Mouse (Mus musculus) MEL (cell line): ENCODE data around the gene Galns. TPM values are rescaled to one million over a fixed set of nuclear protein-coding genes. Genes with fewer than 3 reads are reported as not detected.

Source experiments
- DNase-seq: peaks from one replicate; pipeline ENCODE4 v3.0.0; 2011; ENCODE audit warnings: low read depth, low spot score
- H3K27ac ChIP-seq: 2 replicates; pipeline ENCODE4 v1.5.1; 2012; ENCODE audit warnings: low read depth, mild to moderate bottlenecking, control low read depth, low read length, moderate library complexity; ENCODE audit not compliant: control insufficient read depth
- H3K27me3 ChIP-seq, 2 experiments: fragments of 150-350 bp in 1 of 2; sonication (generic) in 1 of 2; 2 replicates each; pipeline ENCODE4 v1.6.1; 2012; ENCODE audit warnings: low read length in 2 of 2, mild to moderate bottlenecking in 2 of 2, improper control_type of control experiment in 1 of 2, moderate library complexity in 1 of 2; ENCODE audit not compliant: insufficient read depth in 2 of 2, control insufficient read depth in 1 of 2
- H3K36me3 ChIP-seq, 2 experiments: 2 replicates each; pipeline ENCODE4 v1.6.1; 2012 to 2014; ENCODE audit warnings: low read length in 2 of 2, improper control_type of control experiment in 1 of 2, inconsistent platforms in 1 of 2, mild to moderate bottlenecking in 1 of 2; ENCODE audit not compliant: insufficient read depth in 2 of 2, control insufficient read depth in 1 of 2
- H3K4me1 ChIP-seq, 2 experiments: fragments of 150-350 bp in 1 of 2; sonication (generic) in 1 of 2; 2 replicates each; pipeline ENCODE4 v1.6.1; 2012; ENCODE audit warnings: low read length in 2 of 2, improper control_type of control experiment in 1 of 2, mild to moderate bottlenecking in 1 of 2; ENCODE audit not compliant: insufficient read depth in 2 of 2, control insufficient read depth in 1 of 2
- H3K4me3 ChIP-seq, 2 experiments: fragments of 150-350 bp in 1 of 2; sonication (generic) in 1 of 2; 2 replicates each; pipeline ENCODE4 v1.5.1; 2012; ENCODE audit warnings: low read depth in 2 of 2, low read length in 2 of 2, mild to moderate bottlenecking in 2 of 2, moderate library complexity in 2 of 2, control low read depth in 1 of 2, improper control_type of control experiment in 1 of 2; ENCODE audit not compliant: control insufficient read depth in 1 of 2, insufficient read depth in 1 of 2
- H3K79me2 ChIP-seq: 2 replicates; pipeline ENCODE4 v1.6.1; 2012; ENCODE audit warnings: mild to moderate bottlenecking, low read length, moderate library complexity; ENCODE audit not compliant: control insufficient read depth, poor library complexity, insufficient read depth
- H3K9ac ChIP-seq: 2 replicates; pipeline ENCODE4 v1.6.1; 2012; ENCODE audit warnings: low read depth, mild to moderate bottlenecking, control low read depth, low read length, moderate library complexity; ENCODE audit not compliant: control insufficient read depth, poor library complexity, severe bottlenecking
- H3K9me3 ChIP-seq: fragments of 150-350 bp; sonication (generic); replicated peaks from 2 replicates; pipeline ENCODE4 v1.6.1; 2012; ENCODE audit warnings: mild to moderate bottlenecking, low read length, improper control_type of control experiment, moderate library complexity; ENCODE audit not compliant: insufficient read depth
- BHLHE40 ChIP-seq: IDR thresholded peaks from 2 replicates; pipeline ENCODE4 v1.6.1; 2012; ENCODE audit warnings: low read depth, mild to moderate bottlenecking, inconsistent platforms, low read length, improper control_type of control experiment, borderline replicate concordance
- CHD1 ChIP-seq: IDR thresholded peaks from 2 replicates; pipeline ENCODE4 v1.6.1; 2012; ENCODE audit warnings: low read depth, mild to moderate bottlenecking, inconsistent platforms, low read length, improper control_type of control experiment
- CHD2 ChIP-seq: IDR thresholded peaks from 2 replicates; pipeline ENCODE4 v1.6.1; 2011; ENCODE audit warnings: low read length, improper control_type of control experiment
- CTCF ChIP-seq, 3 experiments: IDR thresholded peaks in 2 of 3; conservative IDR thresholded peaks in 1 of 3; 2 replicates each; pipeline ENCODE4 v1.5.1; 2011 to 2012; ENCODE audit warnings: low read length in 3 of 3, low read depth in 2 of 3, mild to moderate bottlenecking in 2 of 3, improper control_type of control experiment in 1 of 3, inconsistent platforms in 1 of 3, mixed read lengths in 1 of 3, moderate library complexity in 1 of 3; ENCODE audit not compliant: control insufficient read depth in 1 of 3, insufficient read depth in 1 of 3, poor library complexity in 1 of 3, severe bottlenecking in 1 of 3
- E2F4 ChIP-seq: IDR thresholded peaks from 2 replicates; pipeline ENCODE4 v1.6.1; 2011; ENCODE audit warnings: low read depth, low read length, improper control_type of control experiment, borderline replicate concordance
- ELF1 ChIP-seq: IDR thresholded peaks from 2 replicates; pipeline ENCODE4 v1.6.1; 2014; ENCODE audit warnings: low read depth, mild to moderate bottlenecking, inconsistent platforms, low read length, improper control_type of control experiment, moderate library complexity
- ETS1 ChIP-seq: IDR thresholded peaks from 2 replicates; pipeline ENCODE4 v1.6.1; 2012; ENCODE audit warnings: low read depth, mild to moderate bottlenecking, inconsistent platforms, low read length, improper control_type of control experiment, moderate library complexity
- JUND ChIP-seq: IDR thresholded peaks from 2 replicates; pipeline ENCODE4 v1.6.1; 2011; ENCODE audit warnings: low read depth, mild to moderate bottlenecking, improper control_type of control experiment, low read length
- MAFK ChIP-seq: IDR thresholded peaks from 2 replicates; pipeline ENCODE4 v1.6.1; 2011; ENCODE audit warnings: low read depth, mild to moderate bottlenecking, low read length, improper control_type of control experiment, borderline replicate concordance
- MAX ChIP-seq: IDR thresholded peaks from 2 replicates; pipeline ENCODE4 v1.6.1; 2011; ENCODE audit warnings: low read length, improper control_type of control experiment
- MAZ ChIP-seq: IDR thresholded peaks from 2 replicates; pipeline ENCODE4 v1.6.1; 2012; ENCODE audit warnings: low read depth, mild to moderate bottlenecking, inconsistent platforms, low read length, improper control_type of control experiment
- MXI1 ChIP-seq: IDR thresholded peaks from 2 replicates; pipeline ENCODE4 v1.6.1; 2011; ENCODE audit warnings: mild to moderate bottlenecking, low read depth, low read length, improper control_type of control experiment
- MYB ChIP-seq: IDR thresholded peaks from 2 replicates; pipeline ENCODE4 v1.6.1; 2011; ENCODE audit warnings: mild to moderate bottlenecking, low read depth, low read length, improper control_type of control experiment
- MYC ChIP-seq: IDR thresholded peaks from 2 replicates; pipeline ENCODE4 v1.6.1; 2011; ENCODE audit warnings: low read depth, mild to moderate bottlenecking, low read length, improper control_type of control experiment, moderate library complexity
- NELFE ChIP-seq: IDR thresholded peaks from 2 replicates; pipeline ENCODE4 v1.6.1; 2011; ENCODE audit warnings: low read depth, low read length, improper control_type of control experiment
- NRF1 ChIP-seq: IDR thresholded peaks from 2 replicates; pipeline ENCODE4 v1.6.1; 2014; ENCODE audit warnings: low read depth, mild to moderate bottlenecking, inconsistent platforms, low read length, improper control_type of control experiment, moderate library complexity; ENCODE audit not compliant: poor library complexity, insufficient read depth, severe bottlenecking
- POLR2A ChIP-seq, 2 experiments: IDR thresholded peaks; 2 replicates each; pipeline ENCODE4 v1.6.1; 2011 to 2012; ENCODE audit warnings: low read length in 2 of 2, mild to moderate bottlenecking in 2 of 2, control low read depth in 1 of 2, improper control_type of control experiment in 1 of 2, low read depth in 1 of 2, moderate library complexity in 1 of 2; ENCODE audit not compliant: control insufficient read depth in 1 of 2, insufficient read depth in 1 of 2, poor library complexity in 1 of 2
- POLR2AphosphoS2 ChIP-seq: IDR thresholded peaks from 2 replicates; pipeline ENCODE4 v1.6.1; 2011; ENCODE audit warnings: low read length, improper control_type of control experiment
- SIN3A ChIP-seq: IDR thresholded peaks from 2 replicates; pipeline ENCODE4 v1.6.1; 2012; ENCODE audit warnings: low read length, improper control_type of control experiment, inconsistent platforms
- UBTF ChIP-seq: IDR thresholded peaks from 2 replicates; pipeline ENCODE4 v1.6.1; 2012; ENCODE audit warnings: low read depth, mild to moderate bottlenecking, inconsistent platforms, low read length, improper control_type of control experiment, moderate library complexity, borderline replicate concordance; ENCODE audit not compliant: insufficient read depth
- USF1 ChIP-seq: IDR thresholded peaks from 2 replicates; pipeline ENCODE4 v1.6.1; 2014; ENCODE audit warnings: low read depth, mild to moderate bottlenecking, inconsistent platforms, low read length, improper control_type of control experiment, moderate library complexity
- ZC3H11A ChIP-seq: IDR thresholded peaks from 2 replicates; pipeline ENCODE4 v1.6.1; 2012; ENCODE audit warnings: low read depth, mild to moderate bottlenecking, inconsistent platforms, low read length, improper control_type of control experiment
- ZKSCAN1 ChIP-seq: IDR thresholded peaks from 2 replicates; pipeline ENCODE4 v1.6.1; 2012; ENCODE audit warnings: low read depth, mild to moderate bottlenecking, inconsistent platforms, low read length, improper control_type of control experiment, moderate library complexity
- polyA plus RNA-seq, 2 experiments: library from polyadenylated mRNA; stranded (reverse) in 1 of 2; unstranded in 1 of 2; fragments of >175 nt in 1 of 2; fragments of >200 nt in 1 of 2; gene quantifications; 2 replicates each; pipeline versions ENCODE4 v1.2.1 to v1.2.4; 2012; ENCODE audit warnings: low replicate concordance in 2 of 2, low read depth in 1 of 2; ENCODE audit not compliant: insufficient read length in 2 of 2, insufficient read depth in 1 of 2, missing spikeins in 1 of 2
- total RNA-seq: library from RNA; depleted of rRNA; stranded (reverse); fragments of 300-350 nt; gene quantifications from 2 replicates; pipeline ENCODE4 v1.2.3, GENCODE M21; 2012

Gene Galns
- total and polyA plus RNA-seq, 3 experiments, result 1.7 to 3.0 TPM; not detected in 1

DNA sequence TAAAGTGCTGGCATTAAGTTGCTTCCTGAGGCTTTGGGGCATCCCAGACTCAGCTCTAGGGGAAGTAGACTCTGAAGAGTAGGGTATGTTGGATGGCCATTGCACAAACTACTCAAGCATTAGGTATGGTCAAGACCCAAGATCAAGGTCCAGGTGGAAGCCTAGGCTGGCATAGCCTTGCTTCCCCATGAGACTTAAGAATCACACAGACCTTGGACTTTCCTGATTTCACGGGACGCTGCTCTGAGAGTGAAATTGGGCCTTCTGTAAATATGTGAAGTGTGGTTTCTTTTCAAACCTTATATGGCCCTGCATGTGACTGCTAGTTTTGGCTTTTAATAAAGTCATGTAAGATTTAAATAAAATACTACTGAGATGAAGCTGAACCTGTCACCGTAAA lies 38.5 kb downstream of the Galns start:
- no peak for DNase-seq
- no peaks in the 10 kb centered on the region for H3K9me3 ChIP-seq
- H3K4me1 ChIP-seq, result peaks cover 4 to 17% of the 10 kb centered on the region in 2 experiments; a peak in 3 of 4 replicates
- H3K9ac ChIP-seq, result no peak overlapping the region
- no peaks in the 10 kb centered on the region for H3K27me3 ChIP-seq
- no peak overlapping the region for H3K27ac ChIP-seq
- H3K79me2 ChIP-seq, result peaks cover 35% of the 10 kb centered on the region
- TF ChIP-seq POLR2A (IDR thresholded peaks at IDR 0.05; ENCODE audit: control insufficient read depth in 1 of 2, insufficient read depth in 1 of 2, low read depth in 1 of 2, low read length in 2 of 2, poor library complexity in 1 of 2), result 0 out of 4 replicates have a peak, but pooled peaks of 1 of the 2 experiments have one; percentile 16
- no peak for TF ChIP-seq NELFE
- no peak overlapping the region for H3K4me3 ChIP-seq
- peaks cover 0 to 12% of the 10 kb centered on the region in 2 experiments; a peak in 2 of 4 replicates for H3K36me3 ChIP-seq

DNA sequence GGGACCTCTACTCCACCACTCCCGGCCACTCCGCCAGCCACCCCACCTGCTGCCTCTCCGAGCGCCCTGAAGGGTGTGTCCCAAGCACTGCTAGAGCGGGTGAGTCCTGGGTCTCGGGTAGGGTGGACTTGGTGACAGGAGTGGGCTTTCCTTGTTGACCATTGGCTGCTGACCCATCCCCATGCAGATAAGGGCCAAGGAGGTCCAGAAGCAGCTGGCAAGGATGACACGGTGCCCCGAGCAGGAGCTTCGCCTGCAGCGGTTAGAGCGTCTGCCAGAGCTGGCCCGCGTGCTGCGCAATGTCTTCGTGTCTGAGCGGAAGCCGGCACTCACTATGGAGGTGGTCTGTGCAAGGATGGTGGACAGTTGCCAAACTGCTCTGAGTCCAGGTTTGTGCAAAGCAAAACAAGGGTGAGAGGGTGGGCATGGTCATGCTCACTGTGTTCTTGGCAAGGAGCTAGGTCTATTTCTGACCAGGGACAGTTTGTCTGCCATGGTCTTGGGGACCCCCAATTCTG lies 39.5 kb downstream of the Galns start:
- DNase-seq, result no peak
- H3K27ac ChIP-seq, result no peak overlapping the region
- peaks cover 35% of the 10 kb centered on the region for H3K79me2 ChIP-seq
- H3K36me3 ChIP-seq, result peaks cover 0 to 12% of the 10 kb centered on the region in 2 experiments; a peak in 2 of 4 replicates
- H3K27me3 ChIP-seq, result no peaks in the 10 kb centered on the region
- peaks cover 4 to 17% of the 10 kb centered on the region in 2 experiments; a peak in 3 of 4 replicates for H3K4me1 ChIP-seq
- no peaks in the 10 kb centered on the region for H3K9me3 ChIP-seq
- no peak overlapping the region for H3K9ac ChIP-seq
- no peak for TF ChIP-seq UBTF
- no peak for TF ChIP-seq MXI1
- TF ChIP-seq CTCF (IDR thresholded peaks at IDR 0.05 in 2 of 3, conservative IDR thresholded peaks at IDR 0.05 in 1 of 3; ENCODE audit: control insufficient read depth in 1 of 3, insufficient read depth in 1 of 3, low read depth in 2 of 3, low read length in 3 of 3, poor library complexity in 1 of 3, severe bottlenecking in 1 of 3), result no peak
- TF ChIP-seq POLR2A (IDR thresholded peaks at IDR 0.05; ENCODE audit: control insufficient read depth in 1 of 2, insufficient read depth in 1 of 2, low read depth in 1 of 2, low read length in 2 of 2, poor library complexity in 1 of 2), result no peak
- no peak for TF ChIP-seq NRF1
- TF ChIP-seq ZKSCAN1, result no peak
- TF ChIP-seq SIN3A, result no peak
- no peak for TF ChIP-seq BHLHE40
- H3K4me3 ChIP-seq, result no peak overlapping the region

DNA sequence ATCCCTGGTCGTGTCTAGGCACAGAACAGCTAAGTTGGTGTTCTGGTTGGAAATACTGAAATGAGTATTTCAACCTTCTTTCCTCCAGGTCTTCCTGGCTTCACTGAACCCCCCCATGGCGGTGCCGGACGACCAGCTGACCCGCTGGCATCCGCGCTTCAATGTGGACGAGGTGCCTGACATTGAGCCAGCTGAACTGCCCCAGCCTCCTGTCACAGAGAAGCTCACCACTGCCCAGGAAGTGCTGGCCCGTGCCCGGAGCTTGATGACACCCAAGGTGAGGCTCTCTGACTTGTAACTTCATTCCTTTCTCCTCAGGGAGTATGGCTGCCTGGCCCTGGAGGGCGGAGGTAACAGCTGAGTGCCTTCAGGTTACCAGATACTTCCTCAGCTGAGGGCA lies 40.1 kb downstream of the Galns start:
- H3K4me3 ChIP-seq, result no peak overlapping the region
- H3K27me3 ChIP-seq, result no peaks in the 10 kb centered on the region
- H3K9ac ChIP-seq, result no peak overlapping the region
- no peak for DNase-seq
- H3K9me3 ChIP-seq, result no peaks in the 10 kb centered on the region
- H3K4me1 ChIP-seq, result peaks cover 4 to 21% of the 10 kb centered on the region in 2 experiments; a peak in 3 of 4 replicates
- H3K36me3 ChIP-seq, result peaks cover 0 to 15% of the 10 kb centered on the region in 2 experiments; a peak in 2 of 4 replicates
- peaks cover 31% of the 10 kb centered on the region for H3K79me2 ChIP-seq
- no peak for TF ChIP-seq POLR2A (IDR thresholded peaks at IDR 0.05; ENCODE audit: control insufficient read depth in 1 of 2, insufficient read depth in 1 of 2, low read depth in 1 of 2, low read length in 2 of 2, poor library complexity in 1 of 2)
- TF ChIP-seq CHD1, result no peak
- TF ChIP-seq UBTF, result no peak
- no peak for TF ChIP-seq CTCF (IDR thresholded peaks at IDR 0.05 in 2 of 3, conservative IDR thresholded peaks at IDR 0.05 in 1 of 3; ENCODE audit: control insufficient read depth in 1 of 3, insufficient read depth in 1 of 3, low read depth in 2 of 3, low read length in 3 of 3, poor library complexity in 1 of 3, severe bottlenecking in 1 of 3)
- TF ChIP-seq E2F4, result no peak
- no peak for TF ChIP-seq MXI1
- TF ChIP-seq BHLHE40, result no peak
- no peak for TF ChIP-seq JUND
- no peak for TF ChIP-seq POLR2AphosphoS2
- TF ChIP-seq ELF1, result no peak
- no peak for TF ChIP-seq CHD2
- TF ChIP-seq USF1, result no peak
- no peak for TF ChIP-seq ZC3H11A
- no peak for TF ChIP-seq MYC
- TF ChIP-seq MYB, result no peak
- TF ChIP-seq ETS1, result no peak
- no peak for TF ChIP-seq MAZ
- TF ChIP-seq MAX, result no peak
- TF ChIP-seq MAFK, result no peak
- no peak overlapping the region for H3K27ac ChIP-seq
